Mouse (Mus musculus): ENCODE results near the gene Dnm2.

Dnm2 gene

DNA sequence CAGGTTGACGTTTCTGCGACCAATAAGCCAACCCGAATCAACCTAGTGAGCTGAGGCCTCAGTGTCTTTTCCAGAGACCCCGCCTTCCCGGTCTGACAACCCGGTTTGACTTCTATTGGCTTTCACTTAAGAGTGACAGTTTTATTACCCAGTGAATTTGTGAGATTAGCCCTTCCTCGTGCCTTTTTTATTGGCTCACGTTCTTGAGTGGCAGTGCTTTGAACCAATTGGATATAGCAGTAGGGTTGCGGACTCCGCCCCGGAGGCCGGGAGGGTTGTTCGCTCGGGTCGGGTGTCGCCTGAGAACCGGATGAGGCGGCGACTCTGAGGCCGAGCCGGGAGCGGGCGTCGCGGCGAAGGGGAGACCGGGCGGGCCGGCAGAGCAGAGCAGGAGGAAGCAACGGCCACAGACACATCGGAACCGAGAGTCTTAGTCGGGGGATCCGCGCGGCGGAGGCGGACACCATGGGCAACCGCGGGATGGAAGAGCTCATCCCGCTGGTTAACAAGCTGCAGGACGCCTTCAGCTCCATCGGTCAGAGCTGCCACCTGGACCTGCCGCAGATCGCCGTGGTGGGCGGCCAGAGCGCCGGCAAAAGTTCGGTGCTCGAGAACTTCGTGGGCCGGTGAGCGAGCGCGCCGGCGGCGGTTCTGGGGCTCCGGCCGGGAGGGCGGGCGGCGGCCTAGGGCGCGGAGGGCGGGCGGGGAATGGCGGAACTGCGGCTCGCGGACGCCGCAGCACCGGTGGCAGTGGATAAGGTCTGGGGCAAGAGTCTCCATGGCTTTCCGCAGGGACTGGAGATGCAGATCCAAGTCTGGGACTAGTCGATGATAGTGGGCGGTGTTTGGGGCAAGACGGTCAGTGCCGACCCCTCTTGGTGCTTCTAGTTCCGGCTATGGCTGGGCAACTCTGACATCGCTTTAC lies at the start of gene Dnm2:
Dnm2 (plus strand) TSS at position 278 of the 925 bp plus-strand sequence.
- peak; percentile 97 for DNase-seq (ENCODE audit: low spot score)

DNA sequence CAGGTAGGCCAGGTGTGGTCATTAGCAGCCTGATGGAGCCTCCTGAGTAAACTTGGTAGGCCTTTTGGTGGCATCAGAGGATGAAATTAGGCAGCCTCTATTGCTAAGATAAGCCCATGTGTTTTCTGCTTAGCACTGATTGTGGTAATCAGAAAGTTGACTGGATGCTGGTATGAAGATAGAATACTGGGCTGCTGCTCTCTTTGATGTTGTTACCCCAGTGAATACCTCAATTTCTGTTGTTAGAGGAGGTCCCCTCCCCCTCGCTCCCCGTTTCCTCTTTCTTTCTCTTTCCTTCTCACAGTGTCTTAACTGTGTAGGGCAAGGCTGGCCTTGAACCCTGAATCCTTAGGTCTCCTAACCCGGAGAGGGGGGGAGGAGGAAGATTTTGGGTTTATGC lies 45.5 kb upstream of the Dnm2 start:
- DNase-seq (ENCODE audit: low spot score), result no peak

DNA sequence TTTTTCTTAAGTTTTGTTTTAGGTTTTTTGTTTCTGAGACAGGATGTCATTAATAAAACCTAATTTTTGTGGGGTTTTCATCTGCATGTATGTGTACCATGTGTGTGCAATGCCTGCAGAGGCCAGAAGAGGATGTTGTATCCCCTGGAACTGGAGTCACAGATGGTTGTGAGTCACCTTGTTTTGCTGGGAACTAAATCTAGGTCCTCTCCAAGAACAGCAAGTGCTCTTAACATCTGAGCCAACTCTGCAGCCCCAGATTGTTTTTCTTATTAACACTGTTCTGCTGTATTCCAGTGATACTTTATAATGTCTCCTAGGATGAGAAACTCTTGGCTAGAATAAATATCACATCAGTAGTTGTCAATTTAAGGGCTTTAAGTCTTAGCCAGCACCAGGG lies 43.8 kb upstream of the Dnm2 start:
- no peak for DNase-seq (ENCODE audit: low spot score)

DNA sequence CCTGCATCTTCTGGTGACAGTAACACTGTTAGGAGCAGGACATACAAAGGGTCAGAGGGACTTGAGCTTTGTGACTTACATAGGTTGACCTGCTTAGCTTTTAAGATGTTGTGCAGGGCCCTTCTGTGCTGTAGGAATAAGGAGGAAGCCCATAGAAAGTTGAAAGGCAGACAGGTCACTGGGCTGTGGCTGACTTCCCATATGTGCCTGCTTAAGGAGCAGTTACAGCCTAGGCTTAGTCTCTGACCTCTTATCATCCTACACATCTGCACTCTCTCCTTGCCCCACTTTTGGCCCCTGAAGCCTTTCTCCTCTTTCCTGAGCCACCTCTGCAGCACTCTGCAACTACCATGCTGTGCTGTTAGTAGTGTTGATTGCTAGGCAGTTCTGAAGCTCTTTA lies 40.7 kb upstream of the Dnm2 start:
- DNase-seq (ENCODE audit: low spot score), result no peak

DNA sequence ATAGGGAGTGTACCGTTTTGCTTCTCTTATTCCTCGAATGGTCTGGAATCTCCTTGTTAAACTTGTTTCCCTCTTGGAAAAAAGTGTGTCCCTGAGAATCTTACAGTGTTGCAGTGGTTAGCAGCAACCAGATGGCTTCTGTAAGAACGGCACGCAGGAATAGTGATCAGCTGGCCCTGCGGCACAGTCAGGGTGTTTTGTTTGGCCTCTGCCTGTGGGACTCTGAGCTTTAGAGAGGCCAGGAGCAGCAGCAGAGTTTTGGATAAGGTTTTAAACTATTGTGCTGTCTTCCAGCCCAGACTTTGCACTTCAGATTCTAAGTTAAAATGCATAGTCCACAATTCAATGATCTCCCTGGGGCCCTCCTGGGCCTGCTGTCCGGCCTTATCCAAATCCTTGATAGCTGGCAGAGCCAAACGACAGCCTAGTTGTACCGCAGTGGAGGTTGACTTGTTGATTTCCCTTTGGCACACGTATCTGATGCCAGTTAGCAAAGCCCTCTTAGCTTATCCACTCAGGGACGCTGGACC lies 32.0 kb upstream of the Dnm2 start:
- no peak for DNase-seq (ENCODE audit: low spot score)

DNA sequence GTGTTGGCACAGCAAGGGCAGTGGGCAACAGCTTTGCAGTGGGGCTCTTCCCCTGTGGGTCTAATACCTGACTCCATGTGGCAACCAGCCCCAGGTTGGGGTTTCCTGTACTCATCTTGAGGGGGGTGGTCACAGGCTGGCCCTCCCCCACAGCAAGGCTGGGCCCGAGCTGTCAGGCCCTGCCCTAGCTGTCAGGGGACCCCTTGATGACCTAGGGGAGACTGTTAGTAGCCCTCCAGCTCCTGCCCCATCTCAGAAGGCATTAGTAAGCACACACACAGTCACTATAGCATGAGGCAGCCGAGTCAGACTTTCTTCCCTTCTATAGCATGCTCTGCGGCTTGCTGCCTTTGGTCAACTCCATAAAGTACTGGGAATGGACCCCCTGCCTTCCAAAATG lies 29.0 kb upstream of the Dnm2 start:
- DNase-seq (ENCODE audit: low spot score), result no peak

DNA sequence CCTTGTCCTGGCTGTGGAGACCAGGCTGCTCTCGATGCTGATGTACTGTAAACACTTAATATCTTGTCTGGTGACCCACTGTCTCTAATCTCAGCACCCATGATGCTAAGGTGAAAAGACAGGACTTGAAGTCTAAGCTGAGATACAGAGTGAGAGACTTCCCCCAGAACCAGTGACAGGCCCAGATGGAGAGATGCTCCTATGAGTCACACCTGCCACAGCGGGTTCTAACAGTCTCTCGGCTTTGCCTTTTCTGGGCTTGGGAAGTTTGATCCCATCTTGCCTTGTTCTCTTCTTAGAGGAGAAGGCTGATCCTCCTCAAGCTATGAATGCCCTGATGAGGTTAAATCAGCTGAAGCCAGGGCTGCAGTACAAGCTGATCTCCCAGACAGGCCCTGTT lies 27.5 kb upstream of the Dnm2 start:
- DNase-seq (ENCODE audit: low spot score), result no peak

DNA sequence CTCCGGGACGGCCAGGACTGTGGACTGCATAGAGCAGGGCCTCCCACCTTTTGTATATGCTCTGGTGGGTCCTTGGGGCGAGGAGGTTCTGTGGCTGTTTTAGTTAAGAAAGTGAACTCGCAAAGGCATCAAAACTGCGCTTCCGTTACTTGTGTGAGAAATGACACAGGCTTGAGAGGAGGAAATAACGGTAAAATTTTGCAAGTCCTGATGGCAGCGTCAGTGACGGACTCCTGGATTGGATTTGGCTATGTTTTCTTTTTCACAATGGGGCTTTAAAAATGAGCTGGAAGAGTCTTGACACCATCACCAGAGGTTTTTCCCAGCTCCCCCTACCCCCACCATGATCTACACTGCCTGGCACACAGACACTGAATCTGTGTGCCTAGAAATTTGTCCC lies 23.7 kb upstream of the Dnm2 start:
- no peak for DNase-seq (ENCODE audit: low spot score)

DNA sequence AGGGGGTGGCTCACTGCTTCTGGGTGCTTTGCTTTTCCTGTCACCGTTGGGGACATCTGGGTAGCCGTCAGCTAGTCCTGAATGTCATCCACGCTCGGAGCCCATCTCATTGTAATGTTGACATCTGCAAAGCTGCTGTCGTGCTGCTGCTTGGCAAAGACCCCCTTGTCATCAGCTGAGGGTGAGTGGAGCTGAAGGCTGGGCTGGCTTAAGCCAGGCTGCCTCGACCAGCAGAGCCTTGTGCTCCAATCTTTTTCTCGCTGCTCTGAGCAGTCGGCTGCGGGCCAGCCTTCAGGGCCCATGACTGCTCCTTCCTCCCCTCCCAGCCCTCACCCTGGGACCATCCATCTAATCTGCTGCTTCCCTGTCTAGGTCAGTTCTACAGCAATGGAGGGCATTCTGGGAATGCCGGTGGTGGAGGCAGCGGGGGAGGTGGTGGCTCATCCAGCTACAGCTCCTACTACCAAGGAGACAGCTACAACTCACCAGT lies 21.9 kb upstream of the Dnm2 start:
- DNase-seq (ENCODE audit: low spot score), result no peak

DNA sequence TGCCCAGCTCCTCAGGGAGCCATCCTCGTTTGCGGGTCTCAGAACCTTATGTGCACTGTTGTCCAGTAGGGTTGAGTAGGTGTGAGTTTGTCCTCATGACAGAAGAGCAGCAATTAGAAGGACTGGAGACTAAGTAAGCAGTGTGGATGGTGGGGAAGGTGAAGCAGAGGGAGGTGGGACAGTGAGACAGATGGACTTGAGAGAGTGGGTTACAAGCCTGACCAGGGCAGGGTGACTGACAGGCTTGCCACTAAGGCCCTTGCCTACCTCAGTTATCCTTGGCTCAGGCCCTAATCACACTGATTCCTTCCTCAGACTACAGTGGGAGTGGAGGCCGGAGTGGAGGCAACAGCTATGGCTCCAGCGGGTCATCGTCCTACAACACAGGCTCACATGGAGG lies 21.0 kb upstream of the Dnm2 start:
- DNase-seq (ENCODE audit: low spot score), result no peak

DNA sequence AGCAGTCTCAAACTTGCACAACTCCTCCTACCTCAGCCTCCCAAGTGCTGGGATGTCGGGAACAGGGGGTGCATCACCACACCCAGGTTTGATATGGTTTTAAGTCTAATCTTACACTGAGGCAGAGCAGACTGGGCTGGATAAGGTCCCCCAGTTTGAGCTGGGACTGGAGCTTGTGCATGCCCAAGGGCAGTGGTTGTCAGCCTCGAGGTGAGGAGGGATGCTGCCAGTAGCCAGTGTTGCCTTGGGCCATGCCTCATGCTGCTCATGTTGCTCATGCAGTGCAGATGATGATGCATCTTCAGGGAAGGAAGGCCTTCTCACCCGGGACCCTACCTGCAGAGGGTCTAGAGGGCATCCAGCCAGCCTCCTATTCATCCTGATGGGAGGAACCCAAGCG lies 19.2 kb upstream of the Dnm2 start:
- DNase-seq (ENCODE audit: low spot score), result no peak

DNA sequence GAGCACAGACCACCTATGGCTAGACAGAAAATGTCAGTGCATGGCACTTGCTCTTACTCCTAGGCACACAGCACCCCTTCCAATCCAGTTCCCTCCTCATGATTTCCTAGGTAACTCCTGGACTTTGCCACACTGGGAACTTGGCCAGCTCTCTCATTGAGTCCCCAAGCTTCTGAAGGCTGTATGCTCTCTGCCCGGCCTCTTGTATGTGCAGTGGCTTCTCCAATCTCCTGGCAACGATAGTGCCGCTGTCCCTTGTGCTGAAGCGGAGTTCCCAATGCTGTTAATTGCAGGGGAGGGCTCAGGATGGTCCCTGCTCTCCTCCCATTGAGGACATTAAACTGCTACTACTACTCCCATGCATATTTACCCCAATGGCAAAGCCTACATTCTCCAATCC lies 16.8 kb upstream of the Dnm2 start:
- peak; percentile 55 for DNase-seq (ENCODE audit: low spot score)

DNA sequence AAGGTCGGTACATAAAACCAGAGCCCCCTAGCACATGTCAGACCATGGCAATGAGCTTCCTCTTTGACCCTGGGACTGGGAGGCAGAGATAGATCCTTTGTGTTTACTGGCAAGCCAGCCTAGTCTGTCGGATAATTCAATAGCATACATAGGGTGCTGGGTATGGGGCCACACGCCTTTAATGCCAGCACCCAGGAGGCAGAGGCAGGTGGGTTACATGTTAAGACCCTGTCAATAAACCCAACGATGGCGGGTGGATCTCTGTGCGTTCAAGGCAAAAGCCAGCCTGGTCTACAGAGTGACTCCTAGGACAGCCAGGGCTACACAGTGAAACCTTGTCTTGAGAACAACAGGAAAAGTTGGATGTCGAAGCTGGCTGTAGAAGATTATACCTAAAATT lies 16.1 kb upstream of the Dnm2 start:
- DNase-seq (ENCODE audit: low spot score), result no peak

DNA sequence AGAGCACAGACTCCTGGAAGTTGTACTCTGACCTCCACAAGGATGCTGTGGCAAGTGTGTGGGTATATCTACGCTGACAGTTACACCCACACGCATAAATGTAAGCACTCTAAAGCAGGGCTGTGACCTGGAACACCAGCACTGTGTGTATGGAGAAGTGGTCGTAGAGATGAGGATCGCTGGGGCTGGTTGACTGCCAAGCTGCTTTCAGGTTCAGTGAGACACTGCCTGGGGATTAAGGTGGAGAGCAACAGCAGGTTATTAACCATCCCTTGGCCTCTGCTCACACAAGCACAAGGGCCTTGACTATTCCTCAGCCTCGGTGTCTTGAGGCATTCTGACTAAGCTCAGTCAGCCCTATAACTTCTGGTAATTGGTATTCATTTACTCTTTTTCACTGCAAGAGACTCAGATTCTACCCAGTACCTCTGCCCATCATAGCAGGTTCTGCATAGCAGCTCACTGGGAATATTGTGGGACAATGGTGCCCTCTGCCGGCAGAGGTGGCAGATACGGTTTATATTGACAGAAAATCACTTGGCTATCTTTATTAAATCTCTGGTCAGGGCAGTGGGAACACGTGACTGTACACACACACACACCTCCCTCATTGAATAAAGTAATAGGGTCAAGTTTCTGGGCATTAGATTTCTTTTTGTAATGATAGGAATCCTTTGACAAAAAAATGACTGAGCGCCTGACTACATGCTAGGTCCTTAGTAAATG lies 15.0 kb upstream of the Dnm2 start:
- peak; percentile 79 for DNase-seq (ENCODE audit: low spot score)

DNA sequence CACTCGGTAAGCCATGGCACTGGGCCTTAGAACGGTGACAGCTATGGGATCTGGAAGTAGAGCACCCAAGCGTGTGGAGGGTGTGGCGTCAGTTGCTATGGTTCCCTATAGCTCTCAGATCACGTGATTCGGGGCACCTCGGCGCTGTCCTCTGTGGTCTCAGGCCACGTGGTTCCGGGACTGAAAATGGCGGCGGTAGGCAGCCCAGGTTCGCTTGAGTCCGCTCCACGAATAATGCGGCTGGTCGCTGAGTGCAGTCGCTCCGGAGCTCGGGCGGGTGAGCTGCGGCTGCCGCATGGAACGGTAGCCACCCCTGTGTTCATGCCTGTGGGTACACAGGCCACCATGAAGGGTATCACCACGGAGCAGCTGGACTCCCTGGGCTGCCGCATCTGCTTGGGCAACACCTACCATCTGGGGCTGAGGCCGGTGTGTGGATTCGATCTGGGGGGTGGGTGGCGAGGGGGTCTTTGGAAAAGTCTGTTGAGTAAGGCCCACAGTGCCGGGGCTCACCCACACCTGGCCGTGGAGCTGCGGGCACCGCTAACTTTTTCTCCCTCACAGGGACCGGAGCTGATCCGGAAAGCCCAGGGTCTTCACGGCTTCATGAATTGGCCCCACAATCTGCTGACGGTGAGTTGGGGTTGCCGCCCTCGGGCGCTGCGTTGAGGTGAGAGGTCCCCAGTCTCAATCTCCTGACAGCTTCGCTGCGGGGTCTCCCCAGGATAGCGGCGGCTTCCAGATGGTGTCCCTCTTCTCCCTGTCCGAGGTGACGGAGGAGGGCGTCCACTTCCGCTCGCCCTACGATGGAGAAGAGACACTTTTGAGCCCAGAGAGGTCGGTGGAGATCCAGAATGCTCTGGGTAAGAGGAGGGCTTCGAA lies 12.8 kb upstream of the Dnm2 start, which contains the start of gene Qtrt1:
Qtrt1 (plus strand) TSS at position 169 of the 882 bp plus-strand sequence.
- peak; percentile 77 for DNase-seq (ENCODE audit: low spot score)

DNA sequence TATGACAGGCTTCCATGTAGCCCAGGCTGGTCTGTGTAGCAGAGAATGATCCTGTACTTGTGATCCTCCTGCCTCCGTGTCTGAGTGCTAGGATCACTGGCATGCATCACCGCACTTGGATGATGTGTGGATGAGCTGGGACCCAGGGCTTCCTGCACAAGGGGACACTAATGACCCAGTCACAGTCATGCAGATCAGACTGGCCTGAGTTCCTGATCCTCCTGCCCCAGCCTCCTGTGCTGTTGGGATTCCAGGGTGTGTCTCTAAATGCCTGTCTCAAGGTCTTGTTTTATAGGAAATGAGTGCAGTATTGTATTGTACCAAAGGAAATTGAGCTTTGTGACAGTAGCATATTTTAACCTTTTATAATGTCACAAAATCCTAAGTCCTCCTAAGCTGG lies 6.8 kb upstream of the Dnm2 start:
- DNase-seq (ENCODE audit: low spot score), result no peak

DNA sequence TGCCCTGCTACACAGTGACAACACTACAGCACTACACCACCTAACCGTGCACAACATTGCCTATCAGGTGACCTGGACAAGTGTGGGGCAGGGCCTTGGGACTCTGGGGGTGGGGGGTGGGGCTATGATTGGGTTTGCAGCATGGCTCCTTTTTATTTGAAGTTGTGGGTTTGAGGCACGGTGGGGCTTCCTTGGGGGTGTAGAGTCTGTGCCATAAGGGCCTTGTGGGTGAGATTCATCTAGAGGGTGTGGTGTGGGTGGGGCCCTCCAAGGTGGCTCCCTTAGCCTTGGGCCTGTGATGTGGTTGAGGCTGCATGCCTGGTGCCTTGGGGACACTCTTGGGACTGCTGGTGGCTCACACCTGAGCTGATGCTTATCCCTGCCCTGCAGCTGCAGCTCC lies 5.1 kb upstream of the Dnm2 start:
- DNase-seq (ENCODE audit: low spot score), result no peak

DNA sequence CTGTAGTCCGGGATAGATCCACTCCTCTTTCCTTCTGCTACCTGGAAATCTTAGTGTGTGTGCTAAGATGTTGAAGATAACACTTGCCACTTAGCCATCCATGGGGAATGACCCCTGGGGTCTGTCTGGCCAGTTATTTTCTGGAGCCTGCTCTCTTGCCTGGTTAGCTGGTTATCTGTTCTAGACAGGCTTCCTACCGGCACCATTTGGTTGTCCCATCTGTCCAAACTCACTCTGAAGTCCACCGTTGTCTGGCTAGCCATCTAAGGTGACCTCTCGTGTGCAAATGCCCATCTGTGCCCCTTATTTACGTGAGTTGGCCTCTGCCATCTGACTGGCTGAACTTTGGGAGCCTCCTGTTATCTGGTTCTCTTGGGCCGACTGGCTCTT lies 843 bp downstream of the Dnm2 start:
- DNase-seq (ENCODE audit: low spot score), result no peak

DNA sequence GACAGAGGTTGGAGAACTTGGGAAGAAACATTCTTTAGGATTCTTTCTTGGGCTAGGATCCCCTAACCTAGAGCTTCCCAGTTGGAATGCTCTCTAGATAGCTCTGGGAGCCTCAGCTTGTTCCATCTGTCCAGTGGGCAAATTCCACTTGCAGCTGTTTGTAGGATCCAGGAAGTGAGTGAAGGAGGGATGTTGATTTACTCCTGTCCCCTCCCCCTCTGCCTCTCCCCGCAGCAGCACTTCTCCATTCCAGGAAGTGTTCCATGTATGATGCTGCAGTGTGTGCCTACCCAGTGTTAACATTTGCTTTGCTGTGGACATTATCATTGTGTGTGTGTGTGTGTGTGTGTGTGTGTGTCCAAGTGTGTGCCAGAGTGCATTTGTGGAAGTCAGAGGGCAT lies 1.3 kb downstream of the Dnm2 start:
- DNase-seq (ENCODE audit: low spot score), result no peak

DNA sequence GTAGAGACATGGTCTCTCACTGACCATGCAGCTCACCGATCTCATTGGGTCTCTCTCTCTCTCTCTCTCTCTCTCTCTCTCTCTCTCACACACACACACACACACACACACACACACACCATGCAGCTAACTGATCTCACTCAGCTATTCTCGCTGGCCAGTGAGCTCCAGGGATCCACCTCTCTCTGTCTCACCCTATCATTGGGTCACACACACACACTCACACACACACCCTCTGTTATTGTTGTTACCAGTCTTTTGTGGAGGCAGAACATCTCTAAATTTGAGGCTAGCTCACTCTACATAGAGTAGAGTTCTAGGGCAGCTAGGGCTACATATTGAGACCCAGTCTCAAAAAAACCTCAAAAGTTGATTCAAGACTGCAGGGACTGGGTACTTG lies 1.8 kb downstream of the Dnm2 start:
- no peak for DNase-seq (ENCODE audit: low spot score)

DNA sequence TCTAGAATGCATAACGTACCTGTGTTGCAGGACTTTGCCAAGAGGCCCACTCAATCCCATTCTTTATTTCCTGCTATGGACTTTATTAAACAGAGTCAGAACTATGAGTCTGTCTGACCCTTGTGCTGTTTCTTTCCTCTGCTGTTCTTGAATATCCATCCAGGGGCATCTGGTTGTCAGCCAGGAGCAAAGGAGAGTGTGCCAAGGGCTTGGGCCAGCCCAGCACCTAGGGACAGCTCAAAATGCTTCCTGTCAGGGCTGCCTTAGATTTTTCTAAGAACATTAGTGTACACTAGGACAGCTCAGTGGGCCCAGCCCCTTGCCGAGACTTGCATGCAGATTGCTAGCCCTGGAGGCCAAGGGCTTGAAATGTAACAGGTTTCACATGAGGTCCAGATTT lies 3.1 kb downstream of the Dnm2 start:
- no peak for DNase-seq (ENCODE audit: low spot score)

DNA sequence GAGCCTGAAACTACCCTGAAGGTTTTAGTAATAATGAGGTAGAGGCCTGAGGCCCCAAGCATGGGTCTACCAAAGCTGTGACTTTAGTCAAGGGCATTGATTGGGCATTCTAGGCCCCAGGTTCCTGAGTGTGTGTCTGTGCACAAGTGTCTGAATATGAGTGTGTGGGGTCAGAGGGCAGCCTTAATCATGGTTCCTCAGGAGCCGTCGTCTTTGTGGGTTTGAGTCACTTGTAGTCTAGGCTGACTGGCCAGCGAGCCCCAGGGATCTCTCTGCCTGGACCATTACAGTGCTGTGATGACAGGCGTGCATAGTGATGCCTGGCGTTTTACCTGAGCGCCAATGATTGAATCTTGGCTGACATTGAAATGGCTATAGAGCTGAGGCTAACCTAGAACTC lies 3.5 kb downstream of the Dnm2 start:
- no peak for DNase-seq (ENCODE audit: low spot score)
